Mouse (Mus musculus): Measurements from ENCODE around the gene Lclat1. TPM values are rescaled to one million over a fixed set of nuclear protein-coding genes. Genes with fewer than 3 reads are reported as not detected.

Lclat1 gene
- polyA plus RNA-seq, 1 experiment = 10.8 TPM

DNA sequence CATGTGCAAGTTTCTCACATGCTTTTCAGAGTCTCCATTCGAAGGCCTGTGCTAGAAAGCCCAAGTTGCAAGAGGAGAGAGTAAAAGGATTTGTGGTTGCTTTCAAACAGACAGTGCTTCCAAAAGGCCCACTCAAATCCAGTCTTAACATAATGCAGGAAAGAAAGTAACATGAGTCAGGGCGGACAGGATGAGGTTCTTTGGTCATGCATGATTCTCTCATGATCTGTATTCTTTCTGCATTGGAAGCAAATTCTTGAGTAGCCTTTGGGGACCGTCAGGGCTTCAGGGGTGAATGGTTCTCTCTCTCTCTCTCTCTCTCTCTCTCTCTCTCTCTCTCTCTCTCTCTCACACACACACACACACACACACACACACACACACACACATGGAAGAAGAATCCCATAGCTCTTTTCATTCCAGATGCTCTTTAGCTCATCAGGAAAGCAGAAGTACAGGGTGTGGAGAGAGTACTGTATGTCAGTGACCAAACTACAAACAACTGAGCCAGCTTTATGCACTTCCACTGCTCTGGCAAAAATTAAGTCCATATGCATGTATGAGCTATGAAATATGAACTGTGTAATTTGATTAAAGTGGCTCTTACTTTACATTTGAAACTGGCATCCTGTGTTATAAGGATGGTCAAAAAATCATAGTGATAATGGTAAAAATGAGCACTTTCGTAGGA is 25.1 kb upstream of the Lclat1 start:
- WGBS = 91% methylated on average over 4 of the region's 4 CpGs
- no peak for DNase-seq (ENCODE audit: low read depth, low spot score)

DNA sequence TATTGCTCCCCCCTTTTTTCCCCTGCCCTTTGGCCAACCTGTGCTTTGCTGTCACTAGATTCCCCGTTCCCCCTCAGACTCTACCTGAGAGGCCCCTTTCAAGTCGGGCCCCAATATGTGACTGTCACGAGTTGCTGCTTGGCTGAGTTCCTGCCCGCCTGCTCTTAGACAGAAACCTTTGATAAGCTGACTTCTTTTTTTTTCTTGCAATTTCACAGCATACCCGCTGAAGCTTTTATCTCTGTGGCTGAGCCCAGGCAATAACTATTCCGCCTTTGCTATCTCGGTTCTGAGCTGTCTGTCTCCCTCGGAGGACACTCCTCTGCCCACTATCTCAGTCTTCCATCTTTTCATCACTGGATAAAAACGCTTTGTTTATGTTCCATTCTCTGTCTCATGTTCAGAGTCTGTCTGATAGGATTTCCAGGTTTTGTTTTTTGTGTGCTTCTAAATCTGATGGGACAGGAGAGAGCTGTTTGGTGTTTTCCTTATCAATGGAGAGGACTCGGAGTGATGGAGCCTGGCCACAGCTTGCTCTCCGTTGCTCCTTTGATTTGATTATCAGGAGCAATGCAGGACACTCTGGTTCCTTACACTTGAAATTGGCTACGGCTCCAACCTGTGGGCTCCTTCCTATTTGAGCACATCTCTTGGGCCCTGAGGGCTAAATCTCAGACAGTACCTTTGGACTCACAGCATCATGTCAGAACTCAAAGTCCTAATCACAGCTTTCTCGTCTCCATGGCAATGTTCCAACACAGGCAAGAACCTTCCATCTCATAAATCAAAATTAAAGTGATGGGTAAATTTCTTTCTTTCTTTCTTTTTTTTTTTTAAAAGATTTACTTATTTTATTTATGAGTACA is 20.5 kb upstream of the Lclat1 start:
- DNase-seq (ENCODE audit: low read depth, low spot score) = no peak
- WGBS = 24% methylated on average over 13 of the region's 13 CpGs

DNA sequence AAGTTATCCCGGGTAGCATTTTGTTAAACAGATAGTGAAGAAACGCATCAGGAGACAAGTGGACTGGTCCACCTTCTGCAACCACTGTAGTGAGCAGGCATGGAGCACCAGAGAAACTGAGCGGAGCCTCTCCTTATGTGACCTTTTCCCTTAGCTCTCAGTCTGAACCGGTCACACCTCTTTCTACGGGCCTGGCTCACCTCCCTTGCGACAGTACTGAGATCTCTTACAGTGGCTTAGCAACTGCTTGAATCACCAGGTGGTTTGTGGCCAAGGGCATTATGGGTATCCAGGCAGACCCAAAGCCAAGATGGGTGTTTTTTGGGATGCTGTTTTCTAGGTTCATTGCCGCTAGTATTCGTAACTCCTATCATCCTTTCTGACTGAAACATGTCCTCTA is 16.4 kb upstream of the Lclat1 start:
- 70% methylated on average over 8 of the region's 8 CpGs for WGBS
- DNase-seq (ENCODE audit: low read depth, low spot score) = no peak

- DNase-seq (ENCODE audit: low read depth, low spot score) = no peak
- 80% methylated on average over 12 of the region's 12 CpGs for WGBS
These were observed 15.4 kb upstream of the Lclat1 start for GRCm38 (mm10) chr17:73092103-73093097.

- 78% methylated on average over 11 of the region's 11 CpGs for WGBS
These were observed 12.7 kb upstream of the Lclat1 start for GRCm38 (mm10) chr17:73095070-73095469.

GRCm38 (mm10) chr17:73095585-73095984 is 12.2 kb upstream of the Lclat1 start:
- DNase-seq (ENCODE audit: low read depth, low spot score) = no peak
- WGBS = 94% methylated on average over 8 of the region's 8 CpGs

More at GRCm38 (mm10) chr17:73095070-73095469, 12.7 kb upstream of the Lclat1 start:
- no peak for DNase-seq (ENCODE audit: low read depth, low spot score)

DNA sequence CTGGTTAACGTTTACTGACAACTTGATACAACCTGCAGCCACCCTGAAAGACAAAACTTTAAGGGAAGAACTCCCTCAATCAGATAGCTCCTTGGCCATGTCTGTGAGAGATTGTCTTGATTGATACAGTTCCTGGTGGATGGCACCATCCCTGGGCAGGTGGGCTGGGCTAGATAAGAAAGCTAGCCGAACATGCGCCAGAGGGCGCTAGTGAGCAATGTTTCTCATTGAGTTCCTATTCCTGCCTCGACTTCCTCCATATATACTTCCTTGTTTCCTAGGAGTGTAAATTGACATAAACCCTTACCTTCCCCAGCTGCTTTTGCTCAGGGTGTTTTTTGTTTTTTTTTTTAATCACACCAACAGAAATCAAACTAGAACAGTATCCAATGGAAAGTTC is 11.3 kb upstream of the Lclat1 start:
- no peak for DNase-seq (ENCODE audit: low read depth, low spot score)
- 47% methylated on average over 5 of the region's 5 CpGs for WGBS

DNA sequence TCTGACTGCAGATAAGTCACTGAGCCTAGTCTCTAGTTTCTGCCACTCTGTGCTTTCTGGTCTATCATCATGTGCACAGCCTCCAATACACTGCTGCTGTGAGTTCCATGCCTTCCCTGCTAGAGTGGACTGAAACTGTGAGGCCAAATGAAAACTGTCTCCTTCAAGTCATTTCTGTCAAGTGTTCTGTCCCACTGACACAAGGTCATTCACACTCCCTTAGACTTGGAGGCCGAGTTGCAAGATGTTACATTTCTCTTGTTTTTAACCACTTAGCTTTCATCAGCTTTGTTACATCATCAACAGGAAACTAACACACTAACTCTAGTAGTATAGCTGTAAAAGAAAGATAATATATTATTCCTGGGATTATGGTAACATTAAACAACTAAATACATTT is 9.1 kb upstream of the Lclat1 start:
- no peak for DNase-seq (ENCODE audit: low read depth, low spot score)
- 75% methylated on average over 1 of the region's 1 CpGs for WGBS

DNA sequence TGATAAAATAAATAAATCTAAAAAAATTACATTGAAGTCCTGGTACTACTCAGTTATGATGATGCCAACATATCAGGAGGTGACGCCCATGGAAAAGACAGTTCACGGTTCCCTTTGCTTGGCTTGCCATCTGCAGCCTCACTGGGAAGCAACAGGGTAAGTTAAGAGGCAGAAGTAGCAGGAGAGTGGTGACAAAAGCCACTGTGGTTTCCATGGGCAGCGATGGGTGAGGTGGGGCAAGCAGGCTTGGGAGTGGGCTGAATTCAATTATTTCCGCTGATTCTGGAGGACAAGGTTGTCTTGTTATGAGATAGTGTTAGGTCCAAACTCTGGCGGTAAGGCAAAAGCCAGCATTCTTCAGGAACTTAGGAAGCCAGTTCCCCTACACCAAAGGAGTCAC is 7.4 kb upstream of the Lclat1 start:
- DNase-seq (ENCODE audit: low read depth, low spot score) = no peak
- WGBS = 97% methylated on average over 5 of the region's 5 CpGs

DNA sequence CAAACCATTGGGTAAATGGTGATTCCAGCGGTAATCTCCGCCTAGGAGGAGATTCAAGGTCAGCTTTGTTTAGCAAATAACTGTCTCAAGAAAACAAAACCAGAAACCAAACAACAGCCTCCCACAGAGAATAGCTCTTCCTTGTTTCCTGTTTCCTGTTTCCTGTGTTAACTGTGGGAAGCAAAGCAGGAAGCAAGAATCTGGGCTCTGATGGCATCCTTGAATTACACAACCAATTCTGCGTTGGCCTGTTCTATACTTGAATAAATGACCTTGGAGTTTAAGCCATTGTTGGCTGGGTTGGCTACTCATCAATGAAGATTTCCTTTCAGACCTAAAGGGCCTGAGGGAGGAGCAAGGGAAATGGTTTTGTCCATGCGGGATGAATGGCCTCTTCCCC is 5.2 kb upstream of the Lclat1 start:
- DNase-seq (ENCODE audit: low read depth, low spot score) = no peak
- 82% methylated on average over 4 of the region's 4 CpGs for WGBS

- WGBS = 3% methylated on average over 35 of the region's 35 CpGs
- no peak for DNase-seq (ENCODE audit: low read depth, low spot score)
These were observed 544 bp downstream of the Lclat1 start for GRCm38 (mm10) chr17:73108170-73108887.

DNA sequence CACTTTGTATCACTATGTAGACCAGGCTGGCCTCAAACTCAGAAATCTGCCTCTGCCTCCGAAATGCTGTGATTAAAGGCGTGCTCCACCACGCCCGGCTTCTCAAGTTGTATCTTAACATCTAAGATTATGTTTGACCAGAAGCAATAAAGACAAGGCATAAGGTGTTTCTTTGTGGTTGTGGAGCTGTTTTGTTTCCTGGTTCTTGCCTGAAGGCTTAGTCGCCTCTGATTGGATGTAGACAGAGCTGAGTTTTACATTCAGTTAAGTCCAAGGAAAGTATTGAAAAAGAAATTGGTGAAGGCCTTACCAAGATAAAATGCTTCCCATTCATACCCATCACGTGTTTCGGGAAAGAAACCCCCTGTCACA is 1.1 kb downstream of the Lclat1 start:
- WGBS = 34% methylated on average over 7 of the region's 7 CpGs
- DNase-seq (ENCODE audit: low read depth, low spot score) = peak; percentile 71

DNA sequence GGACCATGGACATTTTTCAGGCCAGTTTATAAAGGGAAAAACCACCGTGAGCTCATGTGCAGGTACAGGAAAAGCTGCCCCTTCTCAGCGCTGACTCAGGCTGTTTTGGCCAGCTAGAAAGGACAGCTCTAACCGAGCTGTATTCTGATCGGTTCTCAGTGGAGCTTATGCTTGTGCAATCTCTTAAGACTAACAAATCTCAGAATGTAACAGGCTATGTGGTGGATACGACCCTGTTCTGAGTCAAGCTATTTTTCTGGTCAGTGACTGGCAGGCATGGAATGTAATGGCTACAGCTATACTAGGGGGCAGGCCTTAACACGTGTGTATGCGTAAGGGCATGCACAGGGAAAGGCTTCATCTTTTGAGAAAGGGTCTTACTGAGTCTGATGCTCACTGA is 4.3 kb downstream of the Lclat1 start:
- WGBS = 52% methylated on average over 7 of the region's 7 CpGs
- no peak for DNase-seq (ENCODE audit: low read depth, low spot score)

- 26% methylated on average over 6 of the region's 6 CpGs for WGBS
- DNase-seq (ENCODE audit: low read depth, low spot score) = no peak
These were observed 4.8 kb downstream of the Lclat1 start for GRCm38 (mm10) chr17:73112601-73113000.

- 32% methylated on average over 4 of the region's 4 CpGs for WGBS
- DNase-seq (ENCODE audit: low read depth, low spot score) = no peak
These were observed 5.4 kb downstream of the Lclat1 start for GRCm38 (mm10) chr17:73113230-73113629.

GRCm38 (mm10) chr17:73118134-73118533 is 10.3 kb downstream of the Lclat1 start:
- 90% methylated on average over 3 of the region's 3 CpGs for WGBS

DNA sequence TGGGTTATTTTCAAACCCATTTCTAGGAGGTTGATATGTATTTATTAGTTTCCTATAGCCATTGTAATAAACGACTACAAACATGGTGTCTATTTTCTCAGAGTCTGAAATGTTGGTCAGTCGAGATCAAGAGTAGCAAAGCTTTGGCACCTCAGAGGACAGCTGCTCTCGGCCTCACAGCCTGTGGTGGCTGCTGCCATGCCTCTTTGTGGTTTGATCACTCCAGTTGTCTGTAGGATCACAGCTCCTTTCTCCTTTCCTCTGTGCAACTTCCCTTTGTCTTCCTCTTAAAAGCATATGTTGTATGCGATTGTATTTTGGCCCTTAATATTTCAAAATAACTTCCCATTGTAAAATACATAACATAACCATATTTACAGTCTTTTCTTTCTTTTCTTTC is 10.9 kb downstream of the Lclat1 start:
- WGBS = 64% methylated on average over 4 of the region's 4 CpGs
- DNase-seq (ENCODE audit: low read depth, low spot score) = no peak

More at GRCm38 (mm10) chr17:73118134-73118533, 10.3 kb downstream of the Lclat1 start:
- no peak for DNase-seq (ENCODE audit: low read depth, low spot score)

DNA sequence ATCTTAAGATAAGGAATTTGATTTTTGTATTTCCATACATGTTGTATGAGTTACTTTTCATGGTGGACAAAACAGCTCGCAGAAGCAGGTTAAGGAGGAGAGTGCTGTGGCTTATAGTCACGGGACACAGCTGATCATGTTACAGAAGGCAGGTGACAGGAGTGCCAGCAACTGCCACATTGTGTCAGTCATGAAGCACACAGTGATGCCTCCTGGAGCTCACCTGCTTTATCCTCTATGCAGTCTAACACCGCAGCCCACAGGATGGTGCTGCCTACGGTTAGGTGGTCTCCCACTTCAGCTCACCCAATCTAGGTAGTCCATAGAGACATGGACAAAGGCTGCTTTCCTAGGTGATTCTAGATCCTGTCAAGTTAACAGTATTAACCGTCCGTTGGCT is 11.4 kb downstream of the Lclat1 start:
- 55% methylated on average over 6 of the region's 6 CpGs for WGBS
- DNase-seq (ENCODE audit: low read depth, low spot score) = no peak

DNA sequence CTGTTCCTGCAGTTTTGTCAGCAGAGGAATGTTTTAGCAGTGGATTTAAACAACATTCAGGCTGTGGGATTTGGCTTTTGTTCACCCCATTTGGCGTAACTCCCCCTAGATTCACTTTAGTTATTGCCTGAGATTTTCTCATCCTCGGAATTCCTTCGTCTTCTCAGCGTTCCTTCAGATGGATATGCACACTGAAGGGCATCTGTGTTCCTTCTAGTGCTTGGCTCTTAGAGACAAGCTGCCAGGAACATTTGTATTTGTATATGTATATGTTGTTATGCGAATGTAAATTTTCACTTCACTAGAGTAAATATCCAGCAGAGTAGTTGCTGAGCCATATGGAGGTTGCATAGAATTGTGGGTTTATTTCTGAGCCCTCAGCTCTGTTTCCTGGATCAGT is 12.8 kb downstream of the Lclat1 start:
- WGBS = 78% methylated on average over 5 of the region's 5 CpGs
- DNase-seq (ENCODE audit: low read depth, low spot score) = no peak

Data from large intestine, adult 2 months (tissue).